Mouse (Mus musculus) stomach, postnatal 0 days (tissue): ENCODE measurements around the gene Dnhd1.

ENCODE experiments used
- CTCF ChIP-seq: IDR thresholded peaks from 2 replicates; pipeline ENCODE4 v1.5.1; 2016; ENCODE audit warnings: antibody characterized with exemption, low read depth, mild to moderate bottlenecking, moderate library complexity
- EP300 ChIP-seq: optimal IDR thresholded peaks from 2 replicates; pipeline ENCODE3; 2016; ENCODE audit warnings: antibody characterized with exemption

- TF ChIP-seq CTCF (no peak), EP300 (no peak)
Observed at GRCm38 (mm10) chr7:105753281-105753680, 102.7 kb downstream of the Dnhd1 start.
